Mouse (Mus musculus) midbrain, embryonic 11.5 days (tissue): Measurements from ENCODE around the gene Prkaca. TPM values are rescaled to one million over a fixed set of nuclear protein-coding genes. Genes with fewer than 3 reads are reported as not detected.

ENCODE experiments used
- ATAC-seq: fragments of 200-750 bp; cut with Nextera tagmentation; 2 replicates; pipeline ENCODE4 v1.8.0; 2017; ENCODE audit warnings: moderate TSS enrichment, moderate library complexity; ENCODE audit not compliant: low FRiP score
- DNase-seq: peaks from one replicate; pipeline ENCODE4 v3.0.0; 2015; ENCODE audit warnings: low spot score; ENCODE audit errors: missing footprints
- H3K27ac ChIP-seq: fragments of 300-500 bp; sonication (generic); 2 replicates; pipeline ENCODE4 v1.5.1; 2014; ENCODE audit warnings: low read depth, low read length
- H3K27me3 ChIP-seq: fragments of 300-500 bp; sonication (generic); 2 replicates; pipeline ENCODE4 v1.6.1; 2014; ENCODE audit warnings: mild to moderate bottlenecking, low read length, moderate library complexity, mixed read lengths; ENCODE audit not compliant: control insufficient read depth, insufficient read depth
- H3K36me3 ChIP-seq: fragments of 300-500 bp; sonication (generic); 2 replicates; pipeline ENCODE4 v1.6.1; 2014; ENCODE audit warnings: mild to moderate bottlenecking, low read length, moderate library complexity, mixed read lengths; ENCODE audit not compliant: control insufficient read depth, insufficient read depth
- H3K4me1 ChIP-seq: fragments of 300-500 bp; sonication (generic); 2 replicates; pipeline ENCODE4 v1.6.1; 2014; ENCODE audit warnings: low read length; ENCODE audit not compliant: control insufficient read depth, insufficient read depth
- H3K4me2 ChIP-seq: fragments of 300-500 bp; sonication (generic); 2 replicates; pipeline ENCODE4 v1.6.1; 2014; ENCODE audit warnings: mild to moderate bottlenecking, moderate library complexity
- H3K4me3 ChIP-seq: fragments of 300-500 bp; sonication (generic); 2 replicates; pipeline ENCODE4 v1.5.1; 2014; ENCODE audit warnings: low read depth, low read length
- H3K9ac ChIP-seq: fragments of 300-500 bp; sonication (generic); 2 replicates; pipeline ENCODE4 v1.6.1; 2014; ENCODE audit warnings: low read length
- H3K9me3 ChIP-seq: fragments of 300-500 bp; sonication (generic); 2 replicates; pipeline ENCODE4 v1.6.1; 2016; ENCODE audit warnings: low read length; ENCODE audit not compliant: control insufficient read depth
- WGBS: fragments of 180-500 bp; shearing (Covaris S2); extraction: QIAGEN DNeasy Blood & Tissue Kit; methylation state at CpG from one replicate; pipeline ENCODE4 v1.1.7; 2014; 5-methylcytosine and 5-hydroxymethylcytosine counted together
- polyA plus RNA-seq: library from polyadenylated mRNA; unstranded; fragments of >200 nt; fragmentation: Nextera tagmentation; extraction: Ambion mirVana; gene quantifications from 2 replicates; pipeline ENCODE4 v1.2.1, GENCODE M21; 2014

The Prkaca gene
- polyA plus RNA-seq, 1 experiment from 2014 or later, result 156 TPM

- WGBS, result 73% methylated on average over 6 of the region's 6 CpGs
- H3K27me3 ChIP-seq, result no peaks in the 10 kb centered on the region
- H3K27ac ChIP-seq, result no peak overlapping the region; the same call in 1 of the 2 replicates
- peaks cover 20% of the 10 kb centered on the region for H3K4me1 ChIP-seq
- peak overlapping the region; percentile 92; the same call in 1 of the 2 replicates for H3K4me3 ChIP-seq
- no peak for DNase-seq
- peak overlapping the region; percentile 85 for H3K4me2 ChIP-seq
- H3K36me3 ChIP-seq, result peaks cover 6% of the 10 kb centered on the region; the same call in 1 of the 2 replicates
- no peaks in the 10 kb centered on the region for H3K9me3 ChIP-seq
- no peak for ATAC-seq
- H3K9ac ChIP-seq, result peak overlapping the region; percentile 72; the same call in 1 of the 2 replicates
These were observed 1.1 kb upstream of the Prkaca start for GRCm38 (mm10) chr8:83971661-83972060.

- Histone ChIP-seq H3K36me3 (peaks cover 2% of the 10 kb centered on the region; the same call in 1 of the 2 replicates), H3K4me3 (peak overlapping the region; percentile 92), H3K27ac (peak overlapping the region; percentile 25; the same call in 1 of the 2 replicates), H3K9me3 (no peaks in the 10 kb centered on the region), H3K27me3 (no peaks in the 10 kb centered on the region), H3K9ac (peak overlapping the region; percentile 92), H3K4me1 (peaks cover 20% of the 10 kb centered on the region), H3K4me2 (peak overlapping the region; percentile 99)
- no peak; the same call in 1 of the 2 replicates for ATAC-seq
- 4% methylated on average over 32 of the region's 37 CpGs for WGBS
- peak; percentile 90 for DNase-seq
These were observed 603 bp downstream of the Prkaca start for GRCm38 (mm10) chr8:83973161-83974031.

DNA sequence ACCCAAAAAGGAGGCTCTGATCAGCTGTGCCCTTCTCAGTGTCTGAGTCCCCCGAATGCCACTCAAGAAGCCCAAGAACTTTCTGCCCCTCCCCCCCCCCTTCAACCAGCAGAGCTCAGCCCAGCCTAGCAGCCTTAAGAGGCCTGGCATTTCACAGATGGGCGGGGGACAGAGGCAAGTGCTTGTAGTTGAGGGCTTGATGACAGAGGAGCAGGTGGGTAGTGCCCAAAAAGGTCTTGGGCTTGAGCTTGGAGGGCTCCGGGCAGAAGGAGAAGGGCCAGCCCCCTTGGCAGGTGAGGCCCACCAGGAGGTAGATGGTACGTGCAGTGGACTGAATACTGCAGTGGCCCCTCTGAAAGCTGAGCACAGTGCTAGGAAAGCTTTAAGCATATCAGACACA, 1.7 kb downstream of the Prkaca start:
- H3K27ac ChIP-seq, result no peak overlapping the region
- H3K4me2 ChIP-seq, result peak overlapping the region; percentile 99; the same call in 1 of the 2 replicates
- no peaks in the 10 kb centered on the region for H3K27me3 ChIP-seq
- H3K9ac ChIP-seq, result no peak overlapping the region; the same call in 1 of the 2 replicates
- ATAC-seq (no peak), DNase-seq (no peak)
- H3K4me1 ChIP-seq, result peaks cover 20% of the 10 kb centered on the region
- no peaks in the 10 kb centered on the region for H3K36me3 ChIP-seq
- no peaks in the 10 kb centered on the region for H3K9me3 ChIP-seq
- WGBS, result 82% methylated on average over 4 of the region's 4 CpGs
- H3K4me3 ChIP-seq, result no peak overlapping the region

GRCm38 (mm10) chr8:83976101-83976630, 3.4 kb downstream of the Prkaca start:
- Histone ChIP-seq H3K9ac (no peak overlapping the region), H3K9me3 (no peaks in the 10 kb centered on the region), H3K36me3 (peaks cover 4% of the 10 kb centered on the region), H3K27ac (no peak overlapping the region), H3K4me2 (no peak overlapping the region), H3K4me1 (peaks cover 20% of the 10 kb centered on the region), H3K4me3 (no peak overlapping the region), H3K27me3 (no peaks in the 10 kb centered on the region)
- ATAC-seq (no peak), DNase-seq (no peak)
- WGBS, result 87% methylated on average over 4 of the region's 4 CpGs

DNA sequence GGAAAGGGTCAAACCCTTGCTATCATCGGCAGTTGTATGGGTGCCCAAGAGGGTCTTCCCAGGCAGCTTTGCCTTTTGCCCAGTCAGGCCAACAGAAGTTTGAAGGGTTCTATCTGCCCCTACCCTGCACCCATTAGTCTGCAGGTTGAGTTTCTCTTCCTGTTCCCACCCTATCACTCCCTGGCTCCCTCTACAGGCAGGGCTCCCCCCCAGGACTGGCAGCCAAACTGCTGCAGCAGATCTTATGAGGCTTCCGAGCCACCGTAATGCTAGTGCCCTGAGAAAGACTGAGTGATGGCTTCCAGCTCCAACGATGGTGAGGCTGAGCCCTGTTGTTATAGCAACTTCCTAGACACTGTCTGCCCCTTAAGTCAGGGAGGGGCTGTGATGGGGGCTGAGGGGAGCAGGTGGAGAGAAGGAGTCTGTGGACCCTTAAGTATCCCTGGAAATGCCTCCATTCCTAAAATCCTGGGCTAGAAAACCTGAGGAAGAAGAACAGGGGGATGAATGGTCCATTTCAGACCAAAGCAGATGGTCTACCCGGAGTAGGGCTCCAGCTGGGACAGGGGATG, 4.1 kb downstream of the Prkaca start:
- 89% methylated on average over 5 of the region's 5 CpGs for WGBS
- Histone ChIP-seq H3K4me1 (peaks cover 16% of the 10 kb centered on the region), H3K27me3 (no peaks in the 10 kb centered on the region), H3K9me3 (no peaks in the 10 kb centered on the region), H3K27ac (no peak overlapping the region), H3K4me3 (no peak overlapping the region), H3K9ac (no peak overlapping the region), H3K36me3 (peaks cover 6% of the 10 kb centered on the region), H3K4me2 (no peak overlapping the region)
- DNase-seq (no peak), ATAC-seq (no peak)

GRCm38 (mm10) chr8:83977646-83978045, 4.9 kb downstream of the Prkaca start:
- no peak overlapping the region for H3K27ac ChIP-seq
- no peaks in the 10 kb centered on the region for H3K9me3 ChIP-seq
- no peak overlapping the region for H3K4me3 ChIP-seq
- WGBS, result 73% methylated on average over 6 of the region's 6 CpGs
- H3K4me1 ChIP-seq, result peaks cover 13% of the 10 kb centered on the region
- H3K36me3 ChIP-seq, result peaks cover 9% of the 10 kb centered on the region
- ATAC-seq (no peak), DNase-seq (no peak)
- no peaks in the 10 kb centered on the region for H3K27me3 ChIP-seq
- no peak overlapping the region for H3K4me2 ChIP-seq
- H3K9ac ChIP-seq, result no peak overlapping the region

- no peaks in the 10 kb centered on the region for H3K27me3 ChIP-seq
- H3K36me3 ChIP-seq, result peaks cover 9% of the 10 kb centered on the region
- no peak overlapping the region for H3K4me3 ChIP-seq
- no peak overlapping the region for H3K4me2 ChIP-seq
- no peak overlapping the region for H3K9ac ChIP-seq
- DNase-seq (no peak), ATAC-seq (no peak)
- peaks cover 13% of the 10 kb centered on the region for H3K4me1 ChIP-seq
- WGBS, result 76% methylated on average over 9 of the region's 9 CpGs
- H3K27ac ChIP-seq, result no peak overlapping the region
- H3K9me3 ChIP-seq, result no peaks in the 10 kb centered on the region
These were observed 5.4 kb downstream of the Prkaca start for GRCm38 (mm10) chr8:83978200-83978599.

GRCm38 (mm10) chr8:83980250-83980649, 7.5 kb downstream of the Prkaca start:
- no peak overlapping the region for H3K9ac ChIP-seq
- no peaks in the 10 kb centered on the region for H3K9me3 ChIP-seq
- ATAC-seq (no peak), DNase-seq (no peak)
- peaks cover 12% of the 10 kb centered on the region for H3K36me3 ChIP-seq
- H3K27ac ChIP-seq, result no peak overlapping the region
- H3K27me3 ChIP-seq, result no peaks in the 10 kb centered on the region
- H3K4me1 ChIP-seq, result no peaks in the 10 kb centered on the region
- no peak overlapping the region for H3K4me2 ChIP-seq
- no peak overlapping the region for H3K4me3 ChIP-seq
- 92% methylated on average over 1 of the region's 1 CpGs for WGBS

GRCm38 (mm10) chr8:83980845-83981244, 8.1 kb downstream of the Prkaca start:
- H3K4me1 ChIP-seq, result no peaks in the 10 kb centered on the region
- no peaks in the 10 kb centered on the region for H3K27me3 ChIP-seq
- H3K27ac ChIP-seq, result no peak overlapping the region
- no peak overlapping the region for H3K4me3 ChIP-seq
- no peak overlapping the region for H3K9ac ChIP-seq
- ATAC-seq (no peak), DNase-seq (no peak)
- no peaks in the 10 kb centered on the region for H3K9me3 ChIP-seq
- H3K36me3 ChIP-seq, result peaks cover 12% of the 10 kb centered on the region
- H3K4me2 ChIP-seq, result no peak overlapping the region
- 90% methylated on average over 8 of the region's 8 CpGs for WGBS
